Mouse (Mus musculus): Measurements from ENCODE around the gene Ppp1r9b. TPM values are rescaled to one million over a fixed set of nuclear protein-coding genes. Genes with fewer than 3 reads are reported as not detected.

Gene Ppp1r9b
- polyA plus RNA-seq, 1 experiment: 14.6 TPM

DNA sequence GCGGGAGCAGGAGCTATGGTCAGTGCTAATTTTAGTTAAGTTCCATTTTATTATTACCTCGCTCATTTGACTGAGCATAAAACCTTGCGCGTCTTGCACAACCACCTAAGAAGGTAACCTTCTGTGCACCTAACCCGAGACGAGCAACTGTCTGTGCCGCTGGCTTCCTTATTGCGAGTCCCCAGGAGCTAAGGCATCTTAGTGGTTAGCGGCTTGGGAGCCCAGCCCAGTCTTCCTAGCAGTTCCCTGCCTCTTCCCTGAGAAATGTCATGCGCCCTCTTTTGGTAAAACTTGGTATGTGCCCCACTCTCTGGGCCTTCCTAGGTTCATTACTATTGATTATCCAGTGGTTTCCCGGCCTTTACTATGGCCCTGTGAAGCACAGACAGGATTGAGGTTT lies 51.3 kb downstream of the Ppp1r9b start:
- Histone ChIP-seq H3K36me3 (ENCODE audit: control insufficient read depth, insufficient read depth, low read length) (no peaks in the 10 kb centered on the region), H3K4me3 (ENCODE audit: control insufficient read depth, low read depth, low read length) (peak overlapping the region; percentile 71), H3K4me1 (ENCODE audit: control insufficient read depth, insufficient read depth, low read length) (peaks cover 16% of the 10 kb centered on the region), H3K27me3 (ENCODE audit: control insufficient read depth, insufficient read depth, low read length) (no peaks in the 10 kb centered on the region), H3K27ac (ENCODE audit: control insufficient read depth, insufficient read depth, low read depth, low read length) (no peak overlapping the region)
- TF ChIP-seq POLR2A (IDR thresholded peaks at IDR 0.05; ENCODE audit: control insufficient read depth, low read depth, low read length) (no peak), CTCF (IDR thresholded peaks at IDR 0.05; ENCODE audit: control insufficient read depth, insufficient read depth, insufficient replicate concordance, low read depth, low read length) (peak; percentile 34; the same call in 1 of the 2 replicates)

DNA sequence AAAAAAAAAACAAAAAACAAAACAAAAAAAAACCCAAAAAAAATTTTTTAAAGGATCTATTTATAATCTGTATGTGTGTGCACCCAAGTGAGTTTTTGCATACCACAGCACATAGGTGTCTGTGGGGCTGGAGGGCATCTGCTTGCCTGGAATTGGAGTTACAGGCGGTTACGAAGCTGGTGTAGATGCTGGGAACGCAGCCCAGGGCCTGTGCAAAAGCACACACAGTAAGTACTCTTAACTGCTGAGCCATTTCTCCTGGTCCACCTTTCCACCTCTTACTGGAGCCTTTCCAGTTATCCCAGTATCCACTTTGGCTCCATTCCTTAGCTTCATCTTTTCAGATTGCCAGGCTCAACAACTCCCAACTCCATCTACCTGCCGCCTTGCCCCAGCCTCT lies 52.2 kb downstream of the Ppp1r9b start:
- Histone ChIP-seq H3K27me3 (ENCODE audit: control insufficient read depth, insufficient read depth, low read length) (no peaks in the 10 kb centered on the region), H3K4me3 (ENCODE audit: control insufficient read depth, low read depth, low read length) (no peak overlapping the region), H3K36me3 (ENCODE audit: control insufficient read depth, insufficient read depth, low read length) (no peaks in the 10 kb centered on the region), H3K27ac (ENCODE audit: control insufficient read depth, insufficient read depth, low read depth, low read length) (no peak overlapping the region), H3K4me1 (ENCODE audit: control insufficient read depth, insufficient read depth, low read length) (peaks cover 16% of the 10 kb centered on the region)
- no peak for TF ChIP-seq CTCF (IDR thresholded peaks at IDR 0.05; ENCODE audit: control insufficient read depth, insufficient read depth, insufficient replicate concordance, low read depth, low read length)
- TF ChIP-seq POLR2A (IDR thresholded peaks at IDR 0.05; ENCODE audit: control insufficient read depth, low read depth, low read length): no peak

- Histone ChIP-seq H3K27ac (ENCODE audit: control insufficient read depth, insufficient read depth, low read depth, low read length) (no peak overlapping the region), H3K4me1 (ENCODE audit: control insufficient read depth, insufficient read depth, low read length) (peaks cover 13% of the 10 kb centered on the region), H3K36me3 (ENCODE audit: control insufficient read depth, insufficient read depth, low read length) (no peaks in the 10 kb centered on the region), H3K27me3 (ENCODE audit: control insufficient read depth, insufficient read depth, low read length) (no peaks in the 10 kb centered on the region), H3K4me3 (ENCODE audit: control insufficient read depth, low read depth, low read length) (no peak overlapping the region)
- no peak for TF ChIP-seq POLR2A (IDR thresholded peaks at IDR 0.05; ENCODE audit: control insufficient read depth, low read depth, low read length)
- TF ChIP-seq CTCF (IDR thresholded peaks at IDR 0.05; ENCODE audit: control insufficient read depth, insufficient read depth, insufficient replicate concordance, low read depth, low read length): no peak
Measured at GRCm38 (mm10) chr11:95043608-95044007, 52.8 kb downstream of the Ppp1r9b start.

DNA sequence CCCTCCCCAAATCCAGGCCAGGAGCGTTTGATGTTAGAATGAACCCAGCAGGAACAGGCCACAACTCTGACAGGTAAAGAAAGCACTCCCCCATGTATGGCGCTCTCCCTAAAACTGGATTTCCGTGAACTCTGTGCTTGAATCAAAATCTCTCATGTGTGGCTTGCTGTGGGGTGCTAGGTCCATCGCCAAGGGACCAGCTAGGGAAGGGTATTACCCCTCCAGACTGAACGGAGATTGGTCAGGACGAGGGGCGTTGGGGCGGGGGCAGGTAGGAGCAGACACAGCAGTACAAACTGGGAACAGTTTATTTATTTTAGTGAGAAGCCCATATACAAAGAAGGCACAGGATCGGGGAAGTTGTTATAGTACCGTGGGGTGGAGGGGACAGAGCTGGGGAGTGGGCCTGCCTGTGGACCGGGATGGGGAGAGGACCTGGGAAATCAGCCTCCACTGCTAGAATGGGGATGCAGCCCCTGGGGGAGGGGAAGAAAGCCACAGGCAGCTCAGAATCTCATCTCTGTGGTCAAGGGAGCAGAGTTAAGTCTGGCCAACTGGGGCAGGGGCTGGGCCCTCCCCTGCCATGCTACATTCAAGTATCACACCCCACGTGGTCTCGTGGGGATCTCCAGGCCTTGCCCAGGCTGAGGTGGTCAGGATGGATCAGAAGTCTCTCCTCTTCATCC lies 53.5 kb downstream of the Ppp1r9b start:
- no peak overlapping the region for H3K27ac ChIP-seq (ENCODE audit: control insufficient read depth, insufficient read depth, low read depth, low read length)

DNA sequence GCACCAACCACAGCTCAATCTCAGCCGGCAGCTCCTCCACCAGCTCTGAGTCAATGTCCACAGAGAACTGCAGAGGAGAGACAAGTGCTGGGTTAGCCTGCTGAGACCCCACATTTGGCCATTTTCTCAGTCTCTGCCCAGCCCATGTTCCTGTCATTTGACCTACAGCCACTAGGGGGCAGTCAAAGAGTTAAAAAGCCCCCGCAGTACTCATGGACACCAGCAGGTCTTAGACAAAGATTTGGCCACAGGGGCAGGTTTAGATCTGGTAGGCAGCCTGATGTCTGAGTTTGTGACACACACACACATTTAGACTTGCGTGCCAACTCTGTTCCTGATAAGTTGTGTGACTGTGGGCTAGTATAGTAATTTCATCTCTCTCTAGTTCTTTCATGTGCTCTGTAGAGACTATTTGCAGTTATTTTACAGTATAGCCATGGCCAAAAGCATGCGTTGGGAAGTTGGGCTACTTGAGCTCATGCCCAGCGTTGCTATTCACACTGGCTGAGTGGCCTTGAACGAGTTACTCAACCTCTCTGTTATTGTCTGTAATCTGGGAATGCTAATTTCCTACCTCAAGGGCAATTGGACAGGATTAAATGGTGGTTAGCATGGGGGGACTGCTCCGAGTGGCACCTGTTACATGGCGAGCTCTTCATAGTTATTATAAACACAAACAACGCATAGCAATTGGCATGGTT lies 56.3 kb downstream of the Ppp1r9b start:
- H3K36me3 ChIP-seq (ENCODE audit: control insufficient read depth, insufficient read depth, low read length): no peaks in the 10 kb centered on the region
- H3K4me3 ChIP-seq (ENCODE audit: control insufficient read depth, low read depth, low read length): no peak overlapping the region
- H3K27me3 ChIP-seq (ENCODE audit: control insufficient read depth, insufficient read depth, low read length): no peaks in the 10 kb centered on the region
- no peaks in the 10 kb centered on the region for H3K4me1 ChIP-seq (ENCODE audit: control insufficient read depth, insufficient read depth, low read length)
- TF ChIP-seq CTCF (IDR thresholded peaks at IDR 0.05; ENCODE audit: control insufficient read depth, insufficient read depth, insufficient replicate concordance, low read depth, low read length) (peak; percentile 70; the same call in 1 of the 2 replicates), POLR2A (IDR thresholded peaks at IDR 0.05; ENCODE audit: control insufficient read depth, low read depth, low read length) (no peak)
- H3K27ac ChIP-seq (ENCODE audit: control insufficient read depth, insufficient read depth, low read depth, low read length): no peak overlapping the region

More for the DNA sequence above, 53.5 kb downstream of the Ppp1r9b start:
- no peaks in the 10 kb centered on the region for H3K36me3 ChIP-seq (ENCODE audit: control insufficient read depth, insufficient read depth, low read length)
- TF ChIP-seq CTCF (IDR thresholded peaks at IDR 0.05; ENCODE audit: control insufficient read depth, insufficient read depth, insufficient replicate concordance, low read depth, low read length): no peak
- TF ChIP-seq POLR2A (IDR thresholded peaks at IDR 0.05; ENCODE audit: control insufficient read depth, low read depth, low read length): no peak
- peaks cover 11% of the 10 kb centered on the region for H3K4me1 ChIP-seq (ENCODE audit: control insufficient read depth, insufficient read depth, low read length)
- H3K4me3 ChIP-seq (ENCODE audit: control insufficient read depth, low read depth, low read length): no peak overlapping the region
- H3K27me3 ChIP-seq (ENCODE audit: control insufficient read depth, insufficient read depth, low read length): no peaks in the 10 kb centered on the region

GRCm38 (mm10) chr11:95053062-95053461 lies 62.2 kb downstream of the Ppp1r9b start:
- TF ChIP-seq CTCF (IDR thresholded peaks at IDR 0.05; ENCODE audit: control insufficient read depth, insufficient read depth, insufficient replicate concordance, low read depth, low read length) (no peak), POLR2A (IDR thresholded peaks at IDR 0.05; ENCODE audit: control insufficient read depth, low read depth, low read length) (no peak)
- no peaks in the 10 kb centered on the region for H3K36me3 ChIP-seq (ENCODE audit: control insufficient read depth, insufficient read depth, low read length)
- no peak overlapping the region for H3K4me3 ChIP-seq (ENCODE audit: control insufficient read depth, low read depth, low read length)
- H3K27ac ChIP-seq (ENCODE audit: control insufficient read depth, insufficient read depth, low read depth, low read length): no peak overlapping the region
- H3K27me3 ChIP-seq (ENCODE audit: control insufficient read depth, insufficient read depth, low read length): no peaks in the 10 kb centered on the region
- peaks cover 5% of the 10 kb centered on the region for H3K4me1 ChIP-seq (ENCODE audit: control insufficient read depth, insufficient read depth, low read length)

Other genes with a start within 250 kb of the Ppp1r9b start
- 0.91 and 1.2 TPM in 2 replicates for gene Cdc34b, start 249.3 kb upstream of the Ppp1r9b start, polyA plus RNA-seq (2012; rRNA removed)
- not detected in 2 replicates for gene Tmem92, start 208.3 kb upstream of the Ppp1r9b start, polyA plus RNA-seq (2012; rRNA removed)
- 14.3 and 18.0 TPM in 2 replicates for gene Col1a1, start 54.8 kb upstream of the Ppp1r9b start, polyA plus RNA-seq (2012; rRNA removed)
- 1,028 and 1,102 TPM in 2 replicates for gene Hils1, start 23.4 kb upstream of the Ppp1r9b start, polyA plus RNA-seq (2012; rRNA removed)
- gene Sgca, start 14.7 kb upstream of the Ppp1r9b start, polyA plus RNA-seq (2012; rRNA removed): 27.5 and 33.7 TPM in 2 replicates
- gene Samd14, start 18.8 kb downstream of the Ppp1r9b start, polyA plus RNA-seq (2012; rRNA removed): 0.67 and 0.75 TPM in 2 replicates
- 220 and 229 TPM in 2 replicates for gene Pdk2, start 50.3 kb downstream of the Ppp1r9b start, polyA plus RNA-seq (2012; rRNA removed)
- gene Itga3, start 85.8 kb downstream of the Ppp1r9b start, polyA plus RNA-seq (2012; rRNA removed): 1.5 and 2.2 TPM in 2 replicates
- 0.04 TPM in 2 replicates for gene Dlx3, start 129.1 kb downstream of the Ppp1r9b start, polyA plus RNA-seq (2012; rRNA removed)
- 1.4 and 2.1 TPM in 2 replicates for gene Dlx4, start 155.2 kb downstream of the Ppp1r9b start, polyA plus RNA-seq (2012; rRNA removed)

All from testis, adult 2 months (tissue).